Mouse (Mus musculus): ENCODE results near the gene Ikzf2. TPM values are rescaled to one million over a fixed set of nuclear protein-coding genes. Genes with fewer than 3 reads are reported as not detected.

The Ikzf2 gene
- 1 to 10 TPM; 5.9 to 6.6 TPM for total RNA-seq (2021)
- long read RNA-seq, experiment 1, partial matches to known transcripts = 0 of 2 reads
- long read RNA-seq, experiment 1, other reads (novel, unspliced or antisense) = 2 of 2 reads
- long read RNA-seq, experiment 2 = 0 reads

DNA sequence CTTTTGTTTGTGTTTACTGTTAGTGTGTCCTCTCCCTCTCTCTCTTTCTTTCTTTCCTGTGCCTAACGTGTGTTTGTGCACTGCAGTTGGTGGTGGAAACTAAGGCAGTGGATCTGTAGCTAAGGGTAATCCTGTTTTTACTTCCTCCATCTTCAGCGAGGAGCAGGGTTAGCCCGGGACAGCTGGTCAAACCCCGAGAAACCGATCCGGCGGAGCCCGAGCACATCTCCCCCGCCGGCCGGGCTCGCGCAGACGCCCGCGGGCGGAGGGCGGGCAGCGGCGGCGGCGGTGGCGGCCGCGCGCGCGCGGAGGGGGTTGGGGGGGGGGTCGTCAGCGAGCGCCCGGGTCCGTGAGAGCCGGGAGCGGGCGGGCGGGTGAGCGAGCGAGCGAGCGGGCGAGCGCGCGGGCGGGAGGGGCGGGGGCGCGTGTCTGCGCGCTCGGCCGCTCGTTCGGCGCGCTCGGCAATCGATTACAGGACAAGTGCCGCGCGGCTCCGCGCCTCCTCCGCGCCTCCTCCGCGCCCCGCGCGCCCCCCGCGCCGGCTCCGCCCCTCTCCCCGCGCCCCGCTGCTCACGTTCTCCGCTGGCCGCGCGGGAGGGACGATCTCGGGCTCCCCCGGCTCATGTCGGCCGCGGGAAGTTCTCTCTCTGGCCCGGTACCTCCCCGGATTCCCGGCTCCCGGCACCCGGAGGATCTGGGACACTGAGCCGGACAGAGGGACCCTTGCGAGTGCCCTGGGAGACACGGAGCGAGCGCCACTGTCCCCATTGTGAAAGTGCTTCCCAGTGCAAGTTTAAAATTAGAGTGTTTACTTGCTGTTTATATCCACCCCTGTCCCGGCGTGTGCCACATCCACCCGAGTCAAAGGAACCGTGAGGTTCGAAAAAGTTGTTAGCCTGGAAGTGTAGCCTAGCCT lies at the start of gene Ikzf2:
Gene Ikzf2, minus strand, starts transcription at position 170 of the 916 bp plus-strand sequence.
- DNase-seq (ENCODE audit: low spot score in 2 of 2) = peak; percentile 75 to 81
- intact Hi-C loops (cut with DNase I) = loop anchor here (5.0 to 10.0 kb wide), 2 partner anchors 353 to 445 kb away; no protein-coding TSS in a partner anchor

DNA sequence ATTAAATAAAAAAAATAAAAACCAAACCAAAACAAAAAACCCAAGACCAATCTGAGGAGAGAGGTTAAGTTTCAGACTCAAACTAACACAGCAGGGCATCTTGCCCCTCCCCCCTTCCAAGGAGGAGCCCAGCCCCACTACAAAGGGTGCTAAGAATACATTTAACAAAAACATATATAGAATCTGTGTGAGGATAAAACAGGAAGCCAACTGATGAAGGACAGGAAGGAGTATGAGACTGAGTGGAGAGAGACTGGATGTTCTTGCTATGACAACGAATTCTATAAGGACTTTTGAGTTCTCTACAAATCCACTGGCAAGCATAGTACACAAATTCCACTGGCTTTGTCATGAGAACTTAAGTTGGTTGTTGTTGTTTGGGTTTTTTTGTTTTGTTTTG lies 42.7 kb upstream of the Ikzf2 start:
- DNase-seq (ENCODE audit: low spot score in 2 of 2) = no peak
- intact Hi-C loops (cut with DNase I) = no loop called here

DNA sequence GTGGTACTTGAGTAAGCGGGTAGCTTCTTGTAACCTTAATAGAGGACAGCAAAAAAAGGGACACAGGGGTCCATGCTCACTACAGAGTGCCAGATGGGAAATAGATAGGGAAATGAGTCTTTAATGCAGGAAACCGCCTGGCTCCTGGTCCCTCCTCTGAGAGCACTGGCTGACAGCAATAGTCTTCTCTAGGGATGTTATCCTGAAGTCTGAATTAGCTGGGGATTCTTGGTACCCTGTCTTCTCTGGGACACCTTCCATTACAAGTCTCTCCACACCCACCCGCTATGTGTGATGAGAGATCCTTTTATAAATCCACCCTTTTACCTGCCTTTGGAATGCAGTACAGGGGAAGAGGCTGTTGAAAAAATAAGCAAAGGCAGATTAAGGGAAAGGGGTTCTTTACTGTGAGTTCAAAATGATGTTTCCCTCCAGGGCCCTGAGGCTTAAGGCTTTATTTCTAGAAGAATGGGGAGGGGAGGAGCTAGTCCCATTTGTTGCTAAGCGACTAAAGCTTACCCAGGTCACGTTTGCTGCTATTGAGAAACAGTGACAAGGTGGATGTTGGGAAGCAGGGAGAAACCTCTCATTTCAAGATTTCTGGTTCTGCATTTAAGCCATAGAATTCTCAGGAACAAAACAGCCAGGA lies 42.1 kb upstream of the Ikzf2 start:
- intact Hi-C loops (cut with DNase I) = no loop called here
- DNase-seq (ENCODE audit: low spot score in 2 of 2) = peak in 1 of 2 experiments; percentile 12

DNA sequence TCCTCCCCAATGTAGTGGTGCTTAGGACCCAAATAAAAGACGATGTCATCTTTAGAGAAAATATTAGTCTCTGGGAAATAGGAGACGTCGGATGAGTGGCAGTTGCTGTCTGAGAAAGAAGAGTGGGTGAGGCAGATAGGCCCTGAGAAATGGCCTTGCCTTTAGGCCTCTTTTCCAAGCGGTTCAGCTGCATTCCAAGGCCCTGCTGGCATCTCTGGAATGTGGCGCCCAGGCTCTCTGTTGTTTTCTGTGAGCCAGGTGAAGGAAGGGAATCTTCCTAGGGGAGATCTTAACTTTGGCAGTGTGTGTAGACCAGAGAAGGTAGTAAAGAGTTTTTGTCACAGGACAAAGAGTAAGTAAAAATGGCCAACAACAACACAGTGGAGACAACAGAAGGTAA lies 40.9 kb upstream of the Ikzf2 start:
- DNase-seq (ENCODE audit: low spot score in 2 of 2) = no peak
- intact Hi-C loops (cut with DNase I) = no loop called here

DNA sequence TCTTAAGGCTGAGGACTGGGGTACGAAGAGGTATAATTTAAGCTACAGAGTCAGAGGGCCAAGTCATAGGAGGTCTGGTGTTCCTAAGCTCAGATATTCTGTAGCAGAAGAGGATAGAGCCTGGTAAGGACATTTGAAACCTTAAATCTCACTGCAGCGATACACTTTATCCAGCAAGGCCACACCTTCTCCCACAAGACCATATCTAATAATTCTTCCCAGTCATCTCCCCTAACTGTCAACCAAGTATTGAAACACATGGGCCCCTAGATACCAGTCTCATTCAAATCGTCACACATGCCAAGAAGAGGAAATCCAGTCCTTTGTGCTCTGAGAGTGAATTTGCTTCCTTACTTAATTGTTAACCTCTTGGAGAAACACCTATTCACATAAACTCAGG lies 30.1 kb upstream of the Ikzf2 start:
- intact Hi-C loops (cut with DNase I) = no loop called here
- no peak for DNase-seq (ENCODE audit: low spot score in 2 of 2)

DNA sequence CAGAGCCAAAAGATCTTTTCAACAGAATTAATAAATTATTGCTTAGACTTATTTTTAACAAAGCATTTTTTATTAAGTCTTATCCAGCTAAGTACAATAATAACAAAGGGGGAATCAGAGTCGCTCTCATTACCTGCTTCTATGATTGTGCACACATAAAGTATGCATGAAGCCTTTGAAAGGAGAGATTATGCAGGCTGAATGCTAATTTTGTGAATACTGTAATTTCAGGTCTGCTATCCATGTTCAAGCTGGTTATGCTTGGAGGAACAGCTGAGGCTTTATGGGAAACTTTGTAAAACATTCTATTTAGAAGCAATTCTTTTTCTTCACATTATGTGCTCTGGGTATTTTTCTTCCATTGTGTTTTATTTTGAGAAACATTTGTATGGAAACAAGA lies 21.5 kb upstream of the Ikzf2 start:
- intact Hi-C loops (cut with DNase I) = no loop called here
- peak in 1 of 2 experiments; percentile 6 for DNase-seq (ENCODE audit: low spot score in 2 of 2)

DNA sequence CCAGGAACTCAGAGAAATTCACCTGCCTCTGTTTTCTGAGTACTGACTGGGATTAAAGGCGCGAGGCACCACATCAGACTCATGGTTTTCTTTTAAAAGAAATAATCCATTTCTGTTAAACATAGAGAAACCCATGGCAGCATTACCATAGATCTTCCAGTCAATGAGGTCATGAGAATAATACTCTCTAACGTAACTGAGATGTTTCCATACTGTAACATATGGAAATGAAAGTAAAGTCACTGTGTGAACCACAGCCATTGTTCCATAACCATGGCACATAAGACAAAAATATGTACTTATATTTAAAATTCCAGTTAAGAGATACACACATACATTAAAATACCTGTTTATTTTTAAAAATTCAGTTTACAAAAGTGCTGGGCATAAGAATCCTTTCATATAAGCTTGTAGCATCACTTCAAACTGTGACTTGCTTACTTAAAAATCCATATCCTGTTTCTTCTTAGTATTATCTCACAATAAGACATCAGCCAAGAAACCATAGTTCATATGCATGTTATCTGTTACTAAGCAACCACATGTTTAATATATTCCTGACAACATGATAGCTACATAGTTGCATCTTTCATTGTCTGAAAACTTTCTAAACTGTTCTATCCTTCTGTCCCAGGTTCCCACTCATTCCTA lies 16.6 kb upstream of the Ikzf2 start:
- intact Hi-C loops (cut with DNase I) = no loop called here
- DNase-seq (ENCODE audit: low spot score in 2 of 2) = no peak

DNA sequence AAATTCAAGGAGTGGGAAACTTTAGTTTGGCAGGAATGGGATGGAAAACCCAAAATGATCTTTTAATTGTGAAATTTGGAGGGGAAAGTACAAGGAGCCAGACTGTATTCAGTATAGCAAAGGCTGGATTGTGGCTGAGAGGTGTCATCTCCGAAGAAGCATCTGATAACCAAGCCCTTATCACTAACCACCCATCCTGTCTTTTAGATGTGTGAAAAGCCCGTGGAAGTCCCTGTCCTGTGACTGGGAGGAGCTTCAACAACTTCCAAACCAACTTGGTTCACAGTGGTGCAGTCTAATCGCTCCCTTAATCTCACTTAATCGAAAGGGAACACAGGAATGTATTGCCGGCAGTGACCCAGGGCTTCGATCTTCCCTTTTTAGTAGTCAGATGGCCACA lies 4.9 kb upstream of the Ikzf2 start:
- DNase-seq (ENCODE audit: low spot score in 2 of 2) = no peak
- intact Hi-C loops (cut with DNase I) = no loop called here

DNA sequence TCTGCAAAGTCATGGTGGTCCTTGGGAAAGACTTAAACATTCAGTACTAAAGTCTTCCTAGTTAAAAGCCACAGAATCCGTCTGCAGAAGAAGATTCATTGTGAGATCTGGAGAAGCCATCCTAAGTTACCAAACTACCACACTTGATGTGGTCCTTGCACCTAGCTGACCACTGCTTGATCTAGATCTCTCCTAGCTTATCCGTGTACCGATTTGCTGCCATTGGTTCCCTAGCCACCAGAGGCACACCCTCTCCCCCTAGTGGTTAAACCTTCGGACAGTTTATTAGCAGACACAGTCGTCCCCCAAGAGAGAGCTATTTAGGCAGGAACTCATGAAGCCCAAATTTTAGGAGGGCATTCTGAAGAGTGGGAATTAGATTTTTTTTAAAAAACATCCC lies 1.9 kb upstream of the Ikzf2 start:
- intact Hi-C loops (cut with DNase I) = loop anchor here (5.0 to 10.0 kb wide), 2 partner anchors 354 to 447 kb away; no protein-coding TSS in a partner anchor

DNA sequence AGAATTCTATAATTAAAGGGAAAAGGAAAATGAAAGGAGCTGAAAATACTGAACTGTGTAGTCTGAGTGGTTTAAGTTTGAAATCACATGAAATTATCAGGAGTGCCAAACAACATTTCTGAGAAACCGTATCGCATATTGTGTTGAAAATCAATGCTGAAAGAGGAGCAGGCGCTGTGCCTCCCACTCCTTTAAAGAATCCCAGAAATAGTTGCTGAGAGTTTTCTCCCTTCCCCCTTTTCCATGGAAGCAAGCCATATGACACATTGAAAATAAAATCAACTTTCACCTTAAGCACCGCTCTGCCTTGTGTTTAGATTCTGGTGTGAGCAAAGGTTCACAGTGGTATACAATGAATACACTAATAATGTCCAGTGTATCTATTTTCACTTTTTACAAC lies 1.1 kb upstream of the Ikzf2 start:
- peak in 1 of 2 experiments; percentile 10 for DNase-seq (ENCODE audit: low spot score in 2 of 2)
- intact Hi-C loops (cut with DNase I) = loop anchor here (5.0 to 10.0 kb wide), 2 partner anchors 353 to 446 kb away; no protein-coding TSS in a partner anchor

More for the DNA sequence above, 1.9 kb upstream of the Ikzf2 start:
- peak; percentile 51 to 54 for DNase-seq (ENCODE audit: low spot score in 2 of 2)

DNA sequence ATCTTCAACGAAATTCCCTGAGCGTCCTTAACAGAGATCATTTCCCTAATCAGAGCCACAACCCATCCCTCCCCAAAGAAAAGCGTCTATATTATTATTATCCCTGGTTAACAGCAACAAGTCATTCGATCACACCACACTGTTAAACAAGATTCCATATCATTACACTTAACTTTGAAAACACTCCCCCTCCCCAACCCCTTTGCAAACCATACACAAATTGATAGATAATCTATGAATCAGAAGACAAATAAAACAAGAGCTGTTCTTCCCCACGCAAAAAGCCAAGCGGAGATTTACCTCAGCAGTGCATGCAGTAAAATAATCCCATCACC lies 337 bp downstream of the Ikzf2 start:
- no peak for DNase-seq (ENCODE audit: low spot score in 2 of 2)
- intact Hi-C loops (cut with DNase I) = loop anchor here (5.0 to 10.0 kb wide), 2 partner anchors 352 to 444 kb away; no protein-coding TSS in a partner anchor

DNA sequence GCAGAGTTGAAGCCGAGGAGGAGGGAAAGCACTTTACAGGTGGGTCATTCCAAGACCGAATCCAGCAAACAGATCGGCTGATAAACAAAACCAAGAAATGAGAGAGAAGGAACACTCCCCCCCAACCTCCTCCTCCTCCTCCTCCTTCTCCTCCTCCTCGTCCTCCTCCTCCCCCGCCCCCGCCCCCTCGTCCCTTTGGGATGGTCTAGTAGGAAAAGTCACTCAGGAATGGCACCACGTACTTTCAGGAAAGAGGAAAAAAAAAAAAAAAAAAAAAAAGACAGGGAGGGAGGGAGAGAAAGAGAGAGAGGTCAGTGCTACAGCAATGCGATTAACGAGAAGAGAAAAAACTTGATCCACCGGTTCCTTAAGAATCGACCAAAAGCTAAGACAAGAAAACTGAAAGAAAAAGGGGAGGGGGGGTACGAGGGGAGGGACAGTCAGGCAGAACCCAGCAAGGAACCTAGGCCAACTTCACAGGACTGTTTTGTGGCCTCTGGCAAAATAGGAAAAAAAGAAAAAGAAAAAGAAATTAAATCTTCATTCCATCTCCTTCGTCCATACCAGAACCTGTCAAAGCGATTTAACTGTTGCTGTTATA lies 1.1 kb downstream of the Ikzf2 start:
- intact Hi-C loops (cut with DNase I) = loop anchor here (5.0 to 10.0 kb wide), 2 partner anchors 351 to 444 kb away; no protein-coding TSS in a partner anchor
- no peak for DNase-seq (ENCODE audit: low spot score in 2 of 2)

DNA sequence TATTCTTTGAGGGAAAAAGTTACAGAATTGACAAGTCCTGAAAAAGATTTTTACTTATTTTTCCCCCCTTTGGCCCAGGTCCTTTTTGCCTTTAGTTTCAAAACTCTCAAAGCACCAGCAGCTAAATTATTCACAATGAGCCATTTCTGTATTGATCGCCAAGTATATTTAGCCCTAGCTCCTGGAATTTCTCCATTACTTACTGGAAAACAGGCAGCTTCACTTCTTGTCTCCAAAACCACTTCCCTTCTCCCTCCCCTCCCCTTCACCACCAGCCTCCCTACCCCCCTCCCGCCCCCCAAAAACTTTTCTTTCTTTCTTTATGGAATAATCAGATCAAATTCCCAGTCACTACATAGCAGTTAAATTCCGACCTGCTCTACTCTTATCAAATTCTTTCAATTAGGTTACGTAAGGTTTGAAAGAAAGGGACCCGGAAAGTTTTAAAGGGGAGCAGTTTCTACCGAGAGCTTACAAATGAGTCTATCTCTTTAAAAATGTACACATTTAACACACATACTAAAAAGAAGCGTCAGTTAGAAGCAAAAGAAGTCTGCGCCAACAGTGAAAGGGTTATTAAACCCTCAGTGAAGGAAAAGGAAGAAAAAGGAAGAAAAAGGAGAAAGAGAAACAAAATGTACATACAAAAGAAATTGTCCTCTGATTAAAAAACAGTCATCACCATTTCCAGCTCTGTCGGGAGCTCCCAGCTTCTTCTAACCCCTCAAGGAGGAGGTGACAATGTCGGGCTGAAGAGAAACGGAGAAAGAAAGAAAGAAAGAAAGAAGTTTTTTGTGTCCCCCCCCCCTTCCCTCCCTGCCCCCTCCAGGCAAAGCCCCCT lies 1.8 kb downstream of the Ikzf2 start:
- DNase-seq (ENCODE audit: low spot score in 2 of 2) = no peak
- intact Hi-C loops (cut with DNase I) = loop anchor here (5.0 to 10.0 kb wide), 2 partner anchors 350 to 443 kb away; no protein-coding TSS in a partner anchor

DNA sequence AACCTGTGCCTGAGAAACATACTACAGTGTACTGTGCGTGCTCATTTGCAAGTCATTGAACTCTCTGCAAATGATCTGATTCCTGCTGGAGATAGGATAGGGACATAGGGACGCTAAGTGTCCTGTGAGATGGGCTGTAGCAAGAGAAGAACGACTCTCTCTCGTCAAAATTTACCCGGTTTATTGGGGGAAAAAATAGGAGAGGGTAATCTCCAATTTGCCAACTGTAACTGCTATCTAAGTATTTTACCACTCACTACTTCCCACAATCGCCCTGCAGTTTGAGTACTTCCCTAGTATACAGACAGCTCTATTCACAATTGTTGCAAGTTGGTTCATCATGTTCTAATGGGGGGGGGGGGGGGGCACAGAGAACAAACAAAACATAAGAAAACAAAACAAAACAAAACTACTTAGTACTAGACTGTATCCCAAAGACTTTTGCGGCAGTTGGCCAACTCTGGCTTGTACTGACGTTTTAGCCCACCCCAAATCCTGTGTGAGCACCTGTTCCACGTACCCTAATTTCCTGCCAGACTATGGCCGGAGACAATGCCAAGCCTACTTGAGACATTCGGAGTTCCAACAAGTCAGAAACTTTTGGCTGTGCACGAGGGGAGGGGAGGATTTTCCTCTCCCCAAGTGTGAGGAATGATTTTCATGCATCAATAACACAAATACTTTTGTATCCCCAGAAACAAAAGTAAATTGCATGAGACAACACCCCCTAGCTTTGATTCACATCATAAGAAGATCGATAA lies 2.6 kb downstream of the Ikzf2 start:
- intact Hi-C loops (cut with DNase I) = loop anchor here (5.0 to 10.0 kb wide), 2 partner anchors 350 to 442 kb away; no protein-coding TSS in a partner anchor
- DNase-seq (ENCODE audit: low spot score in 2 of 2) = no peak

DNA sequence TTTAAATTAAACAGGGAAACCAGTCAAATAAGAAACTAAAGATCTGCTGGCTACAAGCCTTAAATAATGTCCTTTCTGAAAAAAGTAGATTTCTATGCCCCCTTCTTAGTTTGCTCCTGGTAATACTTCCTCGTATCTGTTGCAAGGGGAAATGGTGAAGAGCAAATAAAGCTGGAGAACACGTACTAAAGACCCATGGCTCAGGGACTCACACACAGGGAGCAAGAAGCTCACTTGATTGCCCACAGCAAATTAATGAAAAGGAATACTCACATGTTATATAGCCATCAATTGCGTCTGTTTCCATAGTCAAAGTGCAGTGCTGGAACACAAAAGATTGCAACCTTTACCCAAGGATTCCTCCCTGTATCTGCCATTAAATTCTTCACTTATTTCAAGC lies 3.2 kb downstream of the Ikzf2 start:
- DNase-seq (ENCODE audit: low spot score in 2 of 2) = no peak

DNA sequence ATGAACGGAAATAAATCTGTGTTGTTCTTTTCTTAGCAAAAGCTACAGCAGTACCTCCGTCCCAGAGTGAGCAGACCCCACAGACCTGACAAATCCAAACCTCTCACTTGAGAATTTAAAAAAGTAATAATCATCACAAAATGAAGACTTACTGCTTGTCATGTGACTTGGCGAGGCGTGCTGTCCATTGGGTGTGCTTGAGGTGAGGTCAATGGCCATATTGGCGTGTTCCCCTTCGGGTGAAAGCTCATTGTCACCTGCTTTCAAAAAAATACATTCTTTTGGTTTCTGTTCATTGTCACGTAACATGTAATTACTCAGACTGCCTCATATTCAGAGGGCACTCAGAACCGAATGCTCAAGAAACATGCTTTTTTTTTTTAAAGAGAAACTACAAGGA lies 4.0 kb downstream of the Ikzf2 start:
- intact Hi-C loops (cut with DNase I) = loop anchor here (10.0 kb wide), 1 partner anchor 348 kb away; no protein-coding TSS in a partner anchor
- no peak for DNase-seq (ENCODE audit: low spot score in 2 of 2)

More for the DNA sequence above, 3.2 kb downstream of the Ikzf2 start:
- intact Hi-C loops (cut with DNase I) = loop anchor here (10.0 kb wide), 1 partner anchor 349 kb away; no protein-coding TSS in a partner anchor

DNA sequence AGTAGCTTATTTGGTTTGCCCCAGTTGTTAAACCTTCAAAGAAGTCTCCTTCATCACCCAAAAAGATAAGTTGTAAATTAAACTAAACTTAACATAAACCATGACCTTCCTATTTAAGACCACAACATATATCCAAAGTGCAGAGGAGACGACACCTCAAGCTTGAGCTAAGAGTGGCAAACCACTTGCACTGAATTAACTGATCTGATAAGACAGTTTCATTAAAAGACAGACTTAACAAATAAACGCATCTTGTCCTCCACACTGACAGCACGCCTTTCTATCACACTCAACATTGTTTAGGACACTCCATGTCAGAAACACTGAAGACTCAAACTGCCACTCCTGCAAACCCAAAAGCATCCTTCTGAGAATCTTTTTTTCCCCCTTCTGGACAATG lies 4.8 kb downstream of the Ikzf2 start:
- intact Hi-C loops (cut with DNase I) = loop anchor here (10.0 kb wide), 1 partner anchor 347 kb away; no protein-coding TSS in a partner anchor

More for the DNA sequence above, 4.8 kb downstream of the Ikzf2 start:
- no peak for DNase-seq (ENCODE audit: low spot score in 2 of 2)
